Mouse (Mus musculus) bone marrow, adult 2 months (tissue): Measurements from ENCODE around the gene Dexi. TPM values are rescaled to one million over a fixed set of nuclear protein-coding genes. Genes with fewer than 3 reads are reported as not detected.

Experiments used
- H3K27ac ChIP-seq: fragments of 200-500 bp; 2 replicates; pipeline ENCODE4 v1.5.1; 2012; ENCODE audit warnings: low read depth, mild to moderate bottlenecking, control low read depth, inconsistent platforms, low read length; ENCODE audit not compliant: control insufficient read depth, poor library complexity, insufficient read depth
- H3K4me1 ChIP-seq: fragments of 200-500 bp; 2 replicates; pipeline ENCODE4 v1.6.1; 2011; ENCODE audit warnings: low read length; ENCODE audit not compliant: control insufficient read depth, insufficient read depth
- H3K4me3 ChIP-seq: fragments of 200-500 bp; replicated peaks from 2 replicates; pipeline ENCODE3; 2011; ENCODE audit warnings: mild to moderate bottlenecking, low read depth, low read length, control low read depth; ENCODE audit not compliant: control insufficient read depth
- CTCF ChIP-seq: fragments of 200-500 bp; IDR thresholded peaks from 2 replicates; pipeline ENCODE4 v1.5.1; 2011; ENCODE audit warnings: low read length, control low read depth; ENCODE audit not compliant: control insufficient read depth, insufficient read depth
- POLR2A ChIP-seq: fragments of 200-500 bp; IDR thresholded peaks from 2 replicates; pipeline ENCODE4 v1.6.1; 2011; ENCODE audit warnings: low read depth, mild to moderate bottlenecking, control low read depth, low read length, borderline replicate concordance; ENCODE audit not compliant: control insufficient read depth
- WGBS: fragments of 180-500 bp; shearing (Covaris S2); methylation state at CpG from one replicate; pipeline ENCODE4 v1.1.7; 2018; 5-methylcytosine and 5-hydroxymethylcytosine counted together
- polyA plus RNA-seq: library from polyadenylated mRNA; stranded (reverse); fragments of >200 nt; gene quantifications from 2 replicates; pipeline ENCODE4 v1.2.4, GENCODE M21; 2011; ENCODE audit warnings: low replicate concordance; ENCODE audit not compliant: missing spikeins, insufficient read depth, insufficient read length

Gene Dexi
- polyA plus RNA-seq, 1 experiment, result 4.3 TPM

DNA sequence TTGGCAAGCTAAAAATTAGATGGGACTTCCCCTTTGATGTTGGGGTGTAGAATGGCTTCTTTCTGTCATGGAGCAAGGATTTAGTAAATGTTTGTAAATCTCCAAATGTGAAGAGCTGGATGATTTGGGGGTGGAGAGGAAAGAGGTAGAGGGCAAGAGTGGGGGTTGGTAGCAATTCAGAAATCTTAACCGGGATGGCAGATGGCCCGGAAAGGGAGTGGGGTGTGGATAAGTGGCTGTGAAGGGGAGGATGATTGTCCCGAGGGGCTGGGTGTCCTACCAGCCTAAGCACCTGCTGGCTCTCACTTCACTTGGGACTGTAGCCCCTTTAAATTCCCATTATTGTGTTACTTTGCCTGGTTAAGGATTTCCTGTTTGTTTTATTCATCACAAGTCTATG, 4.0 kb upstream of the Dexi start:
- TF ChIP-seq POLR2A (no peak), CTCF (no peak)
- H3K4me3 ChIP-seq, result no peak overlapping the region
- 65% methylated on average over 3 of the region's 3 CpGs for WGBS
- peaks cover 3% of the 10 kb centered on the region for H3K4me1 ChIP-seq
- H3K27ac ChIP-seq, result no peak overlapping the region

DNA sequence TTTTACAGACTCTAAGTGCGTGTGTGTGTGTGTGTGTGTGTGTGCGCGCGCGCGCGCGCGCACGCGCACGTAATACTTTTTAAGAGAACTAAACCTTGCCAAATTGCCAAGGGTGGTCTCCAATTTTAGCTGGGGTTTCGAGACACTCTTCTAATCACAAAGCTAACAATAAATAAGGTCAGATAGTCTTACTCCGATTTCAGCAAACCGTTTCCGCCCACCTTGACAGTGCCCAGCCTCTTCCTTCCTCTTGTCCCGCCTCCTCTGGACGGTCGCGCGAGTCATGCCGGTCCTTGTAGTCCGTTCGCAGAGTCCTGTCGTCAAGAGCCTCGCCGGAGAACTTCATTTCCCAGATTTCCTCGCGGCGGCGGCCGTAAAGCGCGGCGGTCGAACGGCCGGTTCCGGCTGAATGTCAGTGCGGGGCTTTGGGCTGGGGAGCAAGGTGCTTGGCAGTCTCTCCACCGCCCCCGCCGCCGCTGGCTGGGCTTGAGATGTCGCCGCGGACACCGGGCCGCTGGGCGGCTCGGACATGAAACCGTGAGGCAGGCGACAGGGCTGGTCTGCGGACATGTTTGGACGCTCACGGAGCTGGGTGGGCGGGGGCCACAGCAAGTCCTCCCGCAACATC, 2.3 kb upstream of the Dexi start, which contains the start of gene Clec16a:
Clec16a (plus strand) TSS at position 345 of the 628 bp plus-strand sequence.
- Histone ChIP-seq H3K4me3 (peak within 1 kb of the TSS; percentile 95), H3K4me1 (peaks cover 4% of the 10 kb centered on the region), H3K27ac (peak within 1 kb of the TSS; percentile 49)
- WGBS, result under 1% methylated on average over 58 of the region's 58 CpGs
- no peak for TF ChIP-seq CTCF
- TF ChIP-seq POLR2A, result peak; percentile 63; the same call in 1 of the 2 replicates

DNA sequence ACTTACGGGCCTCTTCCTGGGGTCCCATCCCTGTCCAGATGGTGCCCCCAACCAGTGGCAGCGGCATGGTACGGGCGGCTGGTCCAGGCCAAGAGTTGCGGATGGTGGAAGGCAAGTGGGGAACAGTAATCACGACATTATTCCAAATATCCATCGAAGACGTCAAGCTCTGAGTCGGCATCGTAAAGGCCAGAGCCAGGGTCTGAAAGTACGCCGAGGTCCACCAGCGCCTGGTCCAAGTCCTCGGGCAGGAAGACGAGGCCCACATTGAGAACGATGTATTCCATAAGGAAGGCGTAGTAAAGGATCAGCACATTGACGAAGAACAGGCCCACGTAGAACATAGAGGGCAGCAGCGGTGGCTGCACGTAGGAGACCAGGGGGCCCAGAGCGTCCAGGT, 588 bp downstream of the Dexi start:
- 4% methylated on average over 22 of the region's 22 CpGs for WGBS
- TF ChIP-seq POLR2A (no peak), CTCF (no peak)
- peak overlapping the region; percentile 82 for H3K4me3 ChIP-seq
- H3K27ac ChIP-seq, result peak overlapping the region; percentile 7; the same call in 1 of the 2 replicates
- H3K4me1 ChIP-seq, result peaks cover 4% of the 10 kb centered on the region

DNA sequence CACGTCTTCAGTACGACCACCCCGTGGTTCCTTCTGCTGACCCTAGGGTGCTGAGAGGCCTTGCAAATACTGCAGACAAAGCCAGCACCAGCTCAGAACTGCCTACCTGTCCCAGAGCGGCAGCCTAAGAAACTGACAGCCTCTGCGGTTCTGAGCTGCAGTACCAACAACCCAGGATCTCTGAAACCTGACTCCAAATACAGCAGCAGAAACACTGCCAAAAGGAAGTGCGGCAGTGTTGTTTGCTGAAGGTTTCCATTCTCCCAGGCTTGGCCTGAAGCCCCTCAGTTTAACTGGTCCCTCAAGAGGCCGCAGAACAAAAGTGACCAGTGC, 1.3 kb downstream of the Dexi start:
- WGBS, result 13% methylated on average over 7 of the region's 7 CpGs
- TF ChIP-seq CTCF, result no peak
- no peak for TF ChIP-seq POLR2A
- no peak overlapping the region for H3K27ac ChIP-seq
- H3K4me3 ChIP-seq, result peak overlapping the region; percentile 2
- peaks cover 4% of the 10 kb centered on the region for H3K4me1 ChIP-seq

DNA sequence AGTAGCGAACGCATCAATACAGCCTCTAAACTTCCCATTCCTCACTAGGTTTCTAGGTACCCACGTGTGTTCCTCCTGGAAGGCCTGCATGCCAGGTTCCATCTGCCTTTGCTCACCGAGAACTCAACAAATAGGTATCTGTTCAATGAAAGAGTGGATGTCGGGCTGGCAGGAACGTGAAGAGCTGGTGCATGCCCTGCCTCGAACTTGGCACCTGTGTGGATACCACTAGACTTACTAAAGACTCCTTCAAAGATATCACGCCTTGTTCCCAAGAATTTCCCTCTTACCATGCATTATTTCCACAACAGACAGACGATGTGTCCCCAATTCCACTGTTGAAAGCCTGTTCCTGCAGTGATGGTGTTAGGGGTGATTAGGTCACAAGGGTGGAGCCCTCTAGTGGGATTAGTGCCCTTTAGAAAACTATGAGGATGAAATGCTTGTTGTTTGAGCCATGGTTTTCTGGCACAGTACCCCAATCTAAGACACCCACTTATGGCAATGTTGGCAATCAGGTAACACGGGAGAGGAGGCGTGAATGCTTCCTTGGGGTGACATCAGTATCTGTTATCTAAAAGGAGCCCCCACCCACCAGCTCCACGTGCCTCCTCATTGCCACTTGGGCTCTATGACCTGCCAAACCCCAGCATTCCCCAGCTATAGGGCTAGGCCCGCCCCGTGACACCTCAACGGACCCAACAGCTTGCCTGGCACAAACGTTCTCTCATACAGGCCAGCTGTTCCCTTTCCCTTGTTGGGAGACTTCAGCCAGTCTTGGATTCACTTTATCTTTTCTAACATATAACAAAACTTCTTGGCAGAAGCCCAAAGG, 1.9 kb downstream of the Dexi start:
- Histone ChIP-seq H3K4me3 (no peak overlapping the region), H3K4me1 (peaks cover 4% of the 10 kb centered on the region), H3K27ac (no peak overlapping the region)
- TF ChIP-seq CTCF (no peak), POLR2A (no peak)
- 59% methylated on average over 16 of the region's 16 CpGs for WGBS

DNA sequence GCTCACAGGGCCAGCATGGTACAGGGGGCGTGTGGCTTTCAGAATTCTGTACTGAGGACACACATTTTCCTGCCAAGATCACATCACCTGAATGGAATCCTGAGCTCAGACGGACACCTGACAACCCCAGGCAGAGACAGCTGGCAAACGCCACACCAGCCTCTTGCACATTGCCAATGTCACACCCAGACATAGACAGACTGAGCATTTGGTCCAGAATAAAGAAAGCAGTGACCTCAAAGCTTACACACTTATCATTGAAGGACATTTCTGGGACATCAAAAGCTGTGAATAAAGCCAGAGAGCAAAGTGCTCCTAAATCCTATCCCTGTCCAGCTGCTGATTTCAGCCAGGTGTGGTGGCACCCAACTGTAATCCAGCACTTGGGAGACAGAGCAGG, 5.9 kb downstream of the Dexi start:
- TF ChIP-seq POLR2A (no peak), CTCF (no peak)
- 78% methylated on average over 3 of the region's 3 CpGs for WGBS

DNA sequence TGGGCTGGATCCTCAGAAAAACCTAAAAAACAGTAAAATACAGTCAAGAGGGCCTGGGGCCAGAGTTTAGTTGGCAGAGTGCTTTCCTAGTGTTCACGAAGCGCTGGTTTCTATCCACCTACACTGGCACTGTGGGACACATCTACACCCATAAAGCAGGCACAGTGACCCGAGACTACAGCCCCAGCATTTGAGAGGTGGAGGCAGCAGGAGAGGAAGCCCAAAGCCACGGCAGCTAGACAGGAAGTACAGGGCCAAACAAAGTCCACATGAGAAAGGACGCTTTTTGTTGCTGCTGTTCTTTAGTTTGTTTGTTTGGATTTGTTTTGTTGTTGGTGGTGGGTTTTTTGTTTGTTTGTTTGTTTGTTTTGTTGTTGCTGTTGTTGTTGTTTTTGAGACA, 6.5 kb downstream of the Dexi start:
- Histone ChIP-seq H3K4me3 (no peak overlapping the region), H3K4me1 (peaks cover 2% of the 10 kb centered on the region; the same call in 1 of the 2 replicates), H3K27ac (no peak overlapping the region)
- TF ChIP-seq CTCF (no peak), POLR2A (no peak)
- 38% methylated on average over 5 of the region's 5 CpGs for WGBS

More for the DNA sequence above, 5.9 kb downstream of the Dexi start:
- Histone ChIP-seq H3K4me3 (no peak overlapping the region), H3K27ac (no peak overlapping the region), H3K4me1 (peaks cover 2% of the 10 kb centered on the region; the same call in 1 of the 2 replicates)

DNA sequence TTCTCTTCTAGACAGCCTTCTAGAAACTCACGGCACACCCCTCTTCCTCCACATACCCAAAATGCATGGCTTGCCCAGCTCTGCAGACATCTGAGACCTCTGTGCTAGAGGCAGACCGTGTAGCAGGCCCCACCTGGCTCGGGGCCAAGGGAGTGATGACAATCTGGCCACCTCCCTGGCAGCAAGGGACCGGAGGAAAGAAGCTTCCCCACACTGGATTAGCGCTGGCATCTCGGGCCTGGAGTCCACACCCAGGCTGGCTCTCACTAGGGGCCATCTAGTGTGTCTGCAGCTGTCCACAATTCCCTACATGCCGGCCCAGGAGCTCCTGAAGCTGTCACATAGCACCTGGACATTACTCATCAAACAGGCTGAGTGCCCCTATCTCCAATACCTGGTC, 8.3 kb downstream of the Dexi start:
- TF ChIP-seq POLR2A (no peak), CTCF (no peak)
- 66% methylated on average over 7 of the region's 7 CpGs for WGBS

More for the DNA sequence above, 8.3 kb downstream of the Dexi start:
- no peaks in the 10 kb centered on the region for H3K4me1 ChIP-seq
- H3K27ac ChIP-seq, result no peak overlapping the region
- no peak overlapping the region for H3K4me3 ChIP-seq
